Mouse (Mus musculus) lung, postnatal 14 days (tissue): ENCODE measurements around the gene Kcnmb4.

Experiments
- DNase-seq: peaks from one replicate; pipeline ENCODE4 v3.0.0; 2021

Kcnmb4 gene

GRCm38 (mm10) chr10:116448166-116448565 lies 25.5 kb downstream of the Kcnmb4 start:
- DNase-seq, result no peak

GRCm38 (mm10) chr10:116447176-116447575 lies 26.5 kb downstream of the Kcnmb4 start:
- no peak for DNase-seq

GRCm38 (mm10) chr10:116446040-116446439 lies 27.6 kb downstream of the Kcnmb4 start:
- DNase-seq, result no peak

- DNase-seq, result no peak
Measured at GRCm38 (mm10) chr10:116444826-116445225, 28.9 kb downstream of the Kcnmb4 start.

GRCm38 (mm10) chr10:116444371-116444770 lies 29.3 kb downstream of the Kcnmb4 start:
- no peak for DNase-seq

GRCm38 (mm10) chr10:116440946-116441345 lies 32.7 kb downstream of the Kcnmb4 start:
- DNase-seq, result no peak

GRCm38 (mm10) chr10:116440088-116440487 lies 33.6 kb downstream of the Kcnmb4 start:
- DNase-seq, result no peak

GRCm38 (mm10) chr10:116435455-116435854 lies 38.2 kb downstream of the Kcnmb4 start:
- no peak for DNase-seq

- DNase-seq, result no peak
Measured at GRCm38 (mm10) chr10:116432421-116432820, 41.3 kb downstream of the Kcnmb4 start.

- no peak for DNase-seq
Measured at GRCm38 (mm10) chr10:116428026-116428780, 45.5 kb downstream of the Kcnmb4 start.

- no peak for DNase-seq
Measured at GRCm38 (mm10) chr10:116426176-116426575, 47.5 kb downstream of the Kcnmb4 start.

- DNase-seq, result no peak
Measured at GRCm38 (mm10) chr10:116424921-116425320, 48.8 kb downstream of the Kcnmb4 start.

- no peak for DNase-seq
Measured at GRCm38 (mm10) chr10:116422551-116422950, 51.1 kb downstream of the Kcnmb4 start.

GRCm38 (mm10) chr10:116420976-116421375 lies 52.7 kb downstream of the Kcnmb4 start:
- DNase-seq, result no peak

GRCm38 (mm10) chr10:116418121-116418726 lies 55.5 kb downstream of the Kcnmb4 start:
- DNase-seq, result no peak

- no peak for DNase-seq
Measured at GRCm38 (mm10) chr10:116416726-116417125, 57.0 kb downstream of the Kcnmb4 start.

GRCm38 (mm10) chr10:116416142-116416541 lies 57.5 kb downstream of the Kcnmb4 start:
- no peak for DNase-seq

- DNase-seq, result no peak
Measured at GRCm38 (mm10) chr10:116410826-116411225, 62.9 kb downstream of the Kcnmb4 start.

GRCm38 (mm10) chr10:116407684-116408359 lies 65.9 kb downstream of the Kcnmb4 start:
- DNase-seq, result no peak

GRCm38 (mm10) chr10:116405011-116405410 lies 68.7 kb downstream of the Kcnmb4 start:
- no peak for DNase-seq

- no peak for DNase-seq
Measured at GRCm38 (mm10) chr10:116403679-116404078, 70.0 kb downstream of the Kcnmb4 start.

GRCm38 (mm10) chr10:116402742-116403425 lies 70.8 kb downstream of the Kcnmb4 start:
- DNase-seq, result no peak

GRCm38 (mm10) chr10:116397973-116398372 lies 75.7 kb downstream of the Kcnmb4 start:
- no peak for DNase-seq
